Mouse (Mus musculus) forebrain, embryonic 10.5 days (tissue): ENCODE results near the gene Klhl31. TPM values are rescaled to one million over a fixed set of nuclear protein-coding genes. Genes with fewer than 3 reads are reported as not detected.

Source experiments
- DNase-seq: peaks from one replicate; pipeline ENCODE4 v3.0.0-alpha.2; 2017; ENCODE audit warnings: low spot score; ENCODE audit errors: extremely low spot score
- H3K27ac ChIP-seq: fragments of 300-500 bp; sonication (generic); 2 replicates; pipeline ENCODE4 v1.5.1; 2016; ENCODE audit warnings: mild to moderate bottlenecking
- H3K27me3 ChIP-seq: fragments of 300-500 bp; sonication (generic); 2 replicates; pipeline ENCODE4 v1.6.1; 2016; ENCODE audit warnings: mild to moderate bottlenecking; ENCODE audit not compliant: poor library complexity, severe bottlenecking
- H3K36me3 ChIP-seq: fragments of 300-500 bp; sonication (generic); replicated peaks from 2 replicates; pipeline ENCODE4 v1.6.1; 2016; ENCODE audit warnings: mild to moderate bottlenecking, moderate library complexity
- H3K4me1 ChIP-seq: fragments of 300-500 bp; sonication (generic); 2 replicates; pipeline ENCODE4 v1.6.1; 2016
- H3K4me3 ChIP-seq: fragments of 300-500 bp; sonication (generic); 2 replicates; pipeline ENCODE4 v1.5.1; 2016; ENCODE audit warnings: mild to moderate bottlenecking, moderate library complexity
- H3K9me3 ChIP-seq: fragments of 300-500 bp; sonication (generic); 2 replicates; pipeline ENCODE4 v1.6.1; 2016; ENCODE audit warnings: mild to moderate bottlenecking, moderate library complexity
- WGBS: fragments of 180-500 bp; shearing (Covaris S2); methylation state at CpG from one replicate; pipeline ENCODE4 v1.1.7; 2016; 5-methylcytosine and 5-hydroxymethylcytosine counted together
- polyA plus RNA-seq: library from polyadenylated mRNA; unstranded; fragments of >200 nt; fragmentation: Nextera tagmentation; extraction: Ambion mirVana; gene quantifications from 2 replicates; pipeline ENCODE4 v1.2.1, GENCODE M21; 2016

Gene Klhl31
- polyA plus RNA-seq, 1 experiment from 2014 or later: 0.22 TPM

DNA sequence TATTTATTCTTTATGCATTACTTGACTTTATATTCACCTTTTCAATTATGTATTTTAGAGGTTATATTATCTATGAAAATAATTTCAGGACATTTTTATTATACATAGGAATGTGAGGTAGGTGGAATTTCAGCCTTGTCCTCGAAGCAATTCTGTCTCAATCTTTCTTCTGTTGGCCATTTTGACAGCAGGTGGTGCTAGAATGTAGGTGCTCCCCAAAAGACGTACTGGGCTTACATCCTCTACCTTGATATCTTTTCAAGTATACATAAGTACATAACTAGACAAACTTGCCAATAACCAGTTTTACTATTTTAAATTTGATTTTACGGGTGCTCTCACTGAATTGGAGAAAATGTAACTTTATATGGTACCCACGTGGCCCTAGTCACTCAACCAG is 48.6 kb downstream of the Klhl31 start:
- 86% methylated on average over 4 of the region's 4 CpGs for WGBS
- Histone ChIP-seq H3K27ac (no peak overlapping the region), H3K27me3 (no peaks in the 10 kb centered on the region), H3K4me1 (no peaks in the 10 kb centered on the region), H3K9me3 (no peaks in the 10 kb centered on the region), H3K36me3 (no peaks in the 10 kb centered on the region), H3K4me3 (no peak overlapping the region)
- DNase-seq: no peak

DNA sequence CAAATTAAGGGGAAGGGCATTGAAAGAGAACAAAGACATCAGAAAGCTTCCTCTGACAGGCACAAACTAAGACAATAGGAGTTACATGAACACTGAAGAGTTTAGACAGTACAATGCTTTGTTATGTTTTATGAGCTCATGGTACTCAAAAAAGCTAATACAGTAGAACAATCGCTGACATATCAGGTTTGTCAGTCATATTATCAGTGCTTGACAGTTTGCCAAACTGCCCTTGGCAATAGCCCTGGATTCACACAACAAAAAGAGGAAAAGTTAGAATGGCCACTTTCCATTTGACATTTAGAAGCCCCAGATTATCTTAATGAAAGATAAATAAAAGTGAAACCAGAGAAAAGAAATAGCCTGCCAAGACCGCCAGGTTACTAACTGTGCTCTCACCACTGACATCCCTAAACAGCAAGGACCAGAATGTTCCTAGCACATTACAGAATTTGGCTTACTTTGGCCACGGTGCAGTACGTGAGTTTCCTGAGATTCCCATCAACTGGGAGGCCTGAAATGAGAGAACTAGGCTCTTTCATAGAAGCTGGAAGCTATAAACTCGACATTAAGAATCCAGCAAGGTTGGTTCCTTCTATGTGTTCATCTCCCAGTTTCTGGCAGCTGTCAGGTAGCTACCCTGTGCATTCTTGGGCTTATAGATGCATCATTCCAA is 49.7 kb downstream of the Klhl31 start:
- Histone ChIP-seq H3K4me1 (0 out of 2 replicates have a peak, but pooled peaks cover 4% of the 10 kb centered on the region), H3K27ac (no peak overlapping the region), H3K27me3 (no peaks in the 10 kb centered on the region), H3K36me3 (no peaks in the 10 kb centered on the region), H3K4me3 (no peak overlapping the region), H3K9me3 (no peaks in the 10 kb centered on the region)
- DNase-seq: no peak
- 84% methylated on average over 5 of the region's 5 CpGs for WGBS

DNA sequence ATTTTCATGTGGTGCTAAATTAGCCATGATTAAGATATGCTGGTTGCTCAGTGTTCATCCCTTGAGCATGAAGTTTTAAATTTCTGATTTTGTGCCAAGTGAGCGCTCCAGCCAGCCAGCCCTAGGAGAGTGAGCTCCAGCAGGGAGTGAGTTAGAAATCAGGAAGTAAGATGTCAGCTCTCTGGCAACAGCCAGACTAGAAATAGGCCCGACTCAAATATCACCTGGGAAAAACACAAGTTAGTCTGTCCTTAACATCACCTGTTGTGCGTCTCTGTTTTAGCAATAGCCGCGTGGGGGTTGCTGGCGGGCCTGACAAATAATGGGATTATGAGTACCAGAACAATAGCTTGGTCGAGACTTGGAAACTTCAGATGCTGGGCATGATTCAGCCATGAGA is 56.4 kb downstream of the Klhl31 start:
- H3K27me3 ChIP-seq: no peaks in the 10 kb centered on the region
- H3K4me3 ChIP-seq: no peak overlapping the region
- WGBS: 79% methylated on average over 7 of the region's 7 CpGs
- H3K27ac ChIP-seq: no peak overlapping the region
- no peak for DNase-seq
- no peaks in the 10 kb centered on the region for H3K36me3 ChIP-seq
- H3K9me3 ChIP-seq: no peaks in the 10 kb centered on the region
- 0 out of 2 replicates have a peak, but pooled peaks cover 7% of the 10 kb centered on the region for H3K4me1 ChIP-seq

DNA sequence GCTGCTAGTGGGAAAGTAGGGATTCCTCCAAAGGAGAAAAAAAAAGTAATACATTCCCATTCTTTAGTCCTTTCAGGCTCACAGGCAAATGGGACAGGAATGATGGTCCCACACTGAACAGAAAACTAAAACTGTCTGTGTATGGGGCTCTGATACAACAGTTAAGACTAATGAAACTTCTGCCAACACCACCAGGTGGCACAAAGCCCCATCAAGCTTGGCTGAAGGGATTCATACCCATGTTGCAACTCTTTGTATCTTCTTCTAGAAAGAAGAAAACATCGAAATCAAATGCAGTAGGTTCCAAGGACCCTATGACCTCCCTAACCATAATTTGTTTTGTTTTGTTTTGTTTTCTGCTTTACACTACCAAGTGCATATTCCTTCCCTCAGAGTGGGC is 57.1 kb downstream of the Klhl31 start:
- H3K36me3 ChIP-seq: no peaks in the 10 kb centered on the region
- H3K27me3 ChIP-seq: no peaks in the 10 kb centered on the region
- no peak overlapping the region for H3K27ac ChIP-seq
- H3K4me3 ChIP-seq: no peak overlapping the region
- DNase-seq: no peak
- no peaks in the 10 kb centered on the region for H3K9me3 ChIP-seq
- WGBS: 95% methylated on average over 1 of the region's 1 CpGs
- H3K4me1 ChIP-seq: 0 out of 2 replicates have a peak, but pooled peaks cover 7% of the 10 kb centered on the region

DNA sequence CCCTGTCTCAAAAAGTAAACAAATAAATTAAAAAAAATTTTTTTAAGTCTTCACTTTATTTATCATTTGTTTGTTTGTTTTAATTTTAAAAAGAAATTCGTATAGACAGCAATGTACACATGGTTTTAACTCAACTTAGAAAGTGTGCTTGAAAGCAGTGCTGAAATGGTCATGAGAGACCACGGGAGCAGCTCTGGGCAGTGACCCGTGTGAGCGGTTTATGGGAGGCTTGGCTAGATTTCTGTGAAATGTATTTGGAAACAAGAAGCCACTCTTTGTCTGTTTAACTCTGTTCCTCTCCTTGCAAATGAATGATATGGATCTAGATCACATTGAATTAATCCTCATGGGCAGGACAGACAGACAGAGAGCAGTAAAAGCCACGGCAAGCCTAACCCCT is 59.3 kb downstream of the Klhl31 start:
- no peaks in the 10 kb centered on the region for H3K9me3 ChIP-seq
- 84% methylated on average over 5 of the region's 5 CpGs for WGBS
- DNase-seq: no peak

DNA sequence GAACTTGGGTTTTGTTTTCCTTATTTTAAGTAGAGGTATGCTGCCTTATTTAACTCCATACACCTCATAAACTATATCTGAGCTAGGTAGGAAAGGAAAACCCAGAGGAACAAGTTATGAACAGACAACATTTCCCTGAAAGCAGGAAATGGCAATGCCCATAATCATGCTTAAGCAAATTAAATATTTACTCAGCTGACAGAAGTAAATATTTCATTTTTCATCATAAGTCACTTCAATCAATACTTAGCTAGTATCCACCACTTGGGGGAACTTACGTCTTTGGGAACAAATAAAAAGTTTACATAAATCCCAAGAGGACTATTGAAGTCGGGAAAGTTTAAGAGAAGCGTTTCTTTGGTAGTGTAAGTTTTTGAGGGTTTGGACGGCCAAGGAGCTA is 67.2 kb downstream of the Klhl31 start:
- Histone ChIP-seq H3K27me3 (no peaks in the 10 kb centered on the region), H3K27ac (no peak overlapping the region), H3K4me3 (no peak overlapping the region), H3K9me3 (no peaks in the 10 kb centered on the region), H3K36me3 (no peaks in the 10 kb centered on the region), H3K4me1 (no peaks in the 10 kb centered on the region)
- 92% methylated on average over 4 of the region's 4 CpGs for WGBS
- no peak for DNase-seq

More for the DNA sequence above, 59.3 kb downstream of the Klhl31 start:
- Histone ChIP-seq H3K4me1 (0 out of 2 replicates have a peak, but pooled peaks cover 7% of the 10 kb centered on the region), H3K36me3 (no peaks in the 10 kb centered on the region), H3K27ac (no peak overlapping the region), H3K27me3 (no peaks in the 10 kb centered on the region), H3K4me3 (no peak overlapping the region)

DNA sequence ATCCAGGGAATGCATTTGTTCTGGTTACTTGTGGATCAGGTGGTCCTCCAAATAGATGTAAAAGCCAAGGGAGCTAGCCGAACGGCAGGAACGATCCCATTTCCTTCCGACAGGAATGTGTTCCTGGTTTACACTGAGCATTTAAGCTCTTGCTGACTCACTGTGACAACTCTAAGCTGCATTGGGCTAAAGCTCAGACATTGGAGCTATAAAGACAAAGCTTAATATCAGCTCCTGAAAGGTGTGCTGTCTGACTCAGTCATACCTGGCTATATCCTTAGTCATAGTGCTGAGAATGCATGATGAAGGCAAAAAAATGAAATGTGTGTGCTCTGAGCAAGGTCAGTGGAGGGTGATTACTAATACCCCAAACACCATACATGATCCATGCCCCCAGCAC is 67.8 kb downstream of the Klhl31 start:
- no peaks in the 10 kb centered on the region for H3K9me3 ChIP-seq
- no peak overlapping the region for H3K4me3 ChIP-seq
- 88% methylated on average over 4 of the region's 4 CpGs for WGBS
- DNase-seq: no peak
- no peaks in the 10 kb centered on the region for H3K4me1 ChIP-seq
- H3K36me3 ChIP-seq: no peaks in the 10 kb centered on the region
- no peaks in the 10 kb centered on the region for H3K27me3 ChIP-seq
- H3K27ac ChIP-seq: no peak overlapping the region

DNA sequence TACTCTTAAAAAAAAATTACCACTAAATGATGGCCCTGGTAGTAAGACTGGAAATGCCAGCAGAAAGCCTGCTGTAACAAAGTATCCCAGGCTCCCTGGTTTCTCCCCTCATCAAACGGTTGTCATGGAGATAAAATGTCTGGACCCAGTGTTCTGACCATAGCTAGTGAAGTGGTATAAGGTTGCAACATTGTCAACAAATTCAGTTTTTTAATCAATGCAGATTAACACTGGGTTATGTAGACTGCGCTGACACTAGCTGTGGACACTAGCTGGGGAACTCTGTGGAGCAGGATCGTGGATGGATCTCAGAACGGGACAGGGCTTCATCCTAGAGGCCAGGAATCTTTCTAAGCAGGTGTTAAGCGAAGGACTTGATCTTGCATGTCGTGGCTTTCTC is 70.2 kb downstream of the Klhl31 start:
- Histone ChIP-seq H3K36me3 (no peaks in the 10 kb centered on the region), H3K9me3 (no peaks in the 10 kb centered on the region), H3K27me3 (no peaks in the 10 kb centered on the region), H3K4me3 (no peak overlapping the region), H3K4me1 (no peaks in the 10 kb centered on the region), H3K27ac (no peak overlapping the region)
- no peak for DNase-seq
- WGBS: 91% methylated on average over 6 of the region's 6 CpGs

DNA sequence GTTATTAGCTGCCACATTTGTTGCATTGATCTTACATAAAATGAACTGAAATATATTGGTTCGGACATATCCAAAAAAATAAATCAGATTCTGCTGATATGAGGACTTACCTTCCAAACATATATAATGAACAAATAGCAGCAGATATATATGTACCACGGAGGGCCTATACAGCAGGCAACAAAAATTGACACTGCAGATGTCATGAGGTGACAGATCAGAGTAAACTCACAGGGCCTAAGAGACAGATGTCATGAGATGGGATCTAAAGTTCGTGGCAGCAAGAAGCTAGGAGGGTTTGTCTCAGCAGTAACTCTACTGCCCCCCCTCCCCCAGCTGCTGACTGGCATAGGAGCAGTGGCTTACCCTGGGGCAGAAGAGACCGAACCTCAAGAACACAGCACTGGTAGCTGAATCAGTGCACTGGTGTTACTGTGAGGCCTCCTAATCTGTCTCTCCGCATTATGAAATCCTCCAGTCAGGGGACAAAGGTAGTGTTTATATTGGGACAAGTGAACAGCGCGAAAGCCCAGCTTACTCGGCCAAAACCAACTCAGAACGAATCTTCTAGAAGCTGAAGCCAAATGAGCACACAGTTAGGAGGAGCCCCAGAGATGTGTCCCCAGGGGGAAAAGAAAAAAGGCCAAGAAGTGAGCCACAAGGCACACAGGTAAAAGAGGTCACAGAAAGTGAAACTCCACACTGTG is 71.3 kb downstream of the Klhl31 start:
- H3K4me3 ChIP-seq: no peak overlapping the region
- no peak for DNase-seq
- H3K27me3 ChIP-seq: no peaks in the 10 kb centered on the region
- H3K4me1 ChIP-seq: no peaks in the 10 kb centered on the region
- H3K9me3 ChIP-seq: no peaks in the 10 kb centered on the region
- no peak overlapping the region for H3K27ac ChIP-seq
- no peaks in the 10 kb centered on the region for H3K36me3 ChIP-seq
- 82% methylated on average over 9 of the region's 9 CpGs for WGBS

DNA sequence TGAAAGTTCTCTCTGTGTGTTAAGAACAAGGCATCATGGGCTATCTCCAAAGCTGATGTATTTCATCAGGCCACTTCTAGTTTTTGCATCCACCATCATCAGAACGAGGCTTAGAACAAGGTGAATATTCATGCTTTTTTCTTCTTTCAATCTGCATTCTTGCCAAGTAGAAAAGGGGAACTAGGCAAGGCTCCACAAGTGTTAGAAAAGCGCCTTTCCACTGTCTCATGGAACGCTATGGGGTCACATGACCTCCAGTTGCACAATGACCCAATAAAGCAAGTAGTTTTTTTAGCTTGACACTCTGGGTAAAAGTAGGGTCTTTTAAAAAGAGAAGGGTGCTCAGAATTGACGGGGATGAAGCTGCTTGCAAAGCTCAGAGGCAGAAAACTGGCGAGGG is 72.7 kb downstream of the Klhl31 start:
- H3K9me3 ChIP-seq: no peaks in the 10 kb centered on the region
- no peak overlapping the region for H3K27ac ChIP-seq
- H3K4me1 ChIP-seq: no peaks in the 10 kb centered on the region
- H3K4me3 ChIP-seq: no peak overlapping the region
- WGBS: 78% methylated on average over 5 of the region's 5 CpGs
- H3K36me3 ChIP-seq: no peaks in the 10 kb centered on the region
- H3K27me3 ChIP-seq: no peaks in the 10 kb centered on the region
- no peak for DNase-seq

Other genes starting within 250 kb of the Klhl31 start
- gene Lrrc1, start 91.6 kb upstream of the Klhl31 start, polyA plus RNA-seq: 14.4 and 15.9 TPM in 2 replicates
- 18.4 and 18.5 TPM in 2 replicates for gene Gclc, start 118.0 kb downstream of the Klhl31 start, polyA plus RNA-seq